Mouse (Mus musculus): ENCODE data around the gene Utrn.

DNA sequence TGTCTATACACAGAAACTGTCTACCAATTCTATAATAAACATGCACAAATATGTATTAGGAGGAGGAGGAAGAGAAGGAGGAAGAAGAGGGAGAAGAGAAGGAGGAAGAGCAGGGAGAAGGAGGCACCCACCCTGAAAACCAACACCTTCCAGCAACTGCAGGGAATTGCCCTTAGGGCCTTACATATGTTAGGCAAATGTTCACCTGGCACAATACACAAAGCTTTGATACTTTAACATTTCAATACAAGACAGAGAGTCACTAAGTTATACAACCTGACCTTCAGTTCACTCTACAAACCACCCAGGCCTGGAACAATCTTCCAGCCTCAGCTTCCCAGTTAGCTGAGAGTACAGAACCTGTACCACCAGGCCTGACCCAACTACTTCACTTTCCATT, 260.5 kb downstream of the Utrn start:
- TF ChIP-seq POLR2A (IDR thresholded peaks at IDR 0.05; ENCODE audit: borderline replicate concordance, extremely low read depth, insufficient read depth, insufficient read length, poor library complexity, severe bottlenecking) (no peak), CTCF (IDR thresholded peaks at IDR 0.05; ENCODE audit: borderline replicate concordance, extremely low read depth, insufficient read depth, insufficient read length) (no peak)
